Mouse (Mus musculus) heart, postnatal 10 days (tissue): ENCODE results near the gene Olfr739. TPM values are rescaled to one million over a fixed set of nuclear protein-coding genes. Genes with fewer than 3 reads are reported as not detected.

Experiments used
- DNase-seq, 2 experiments: peaks; one replicate each; pipeline ENCODE4 v3.0.0; 2021
- intact Hi-C: fragments of 180-260 bp; cut with DNase I; formaldehyde crosslinking; loops from one replicate; pipeline ENCODE4 v1.15.1; 2025
- total RNA-seq, 2 experiments: library from RNA; stranded (reverse); gene quantifications; 2 replicates each; pipeline ENCODE4 v1.2.3; 2021

Gene Olfr739
- total RNA-seq = not detected

GRCm38 (mm10) chr14:50418326-50418725, at the start of gene Olfr739:
TSS of gene Olfr739 (plus strand) at chr14:50418626.
- no peak for DNase-seq
- intact Hi-C loops = no loop called here

GRCm38 (mm10) chr14:50380863-50381262, 37.6 kb upstream of the Olfr739 start, which contains the start of gene Olfr736:
TSS of gene Olfr736 (plus strand) at chr14:50381163.
- DNase-seq = no peak
- intact Hi-C loops = no loop called here

- DNase-seq = no peak
- intact Hi-C loops = no loop called here
Observed at GRCm38 (mm10) chr14:50407268-50407667, 11.2 kb upstream of the Olfr739 start, which contains the start of gene Olfr738. TSS of gene Olfr738 (plus strand) at chr14:50407568.

GRCm38 (mm10) chr14:50445245-50445644, 26.8 kb downstream of the Olfr739 start, which contains the start of gene Olfr740:
TSS of gene Olfr740 (plus strand) at chr14:50445545.
- intact Hi-C loops = no loop called here
- no peak for DNase-seq

- DNase-seq = no peak
- intact Hi-C loops = no loop called here
Observed at GRCm38 (mm10) chr14:50472438-50472837, 54.0 kb downstream of the Olfr739 start, which contains the start of gene Olfr741. TSS of gene Olfr741 (plus strand) at chr14:50472738.

Other genes with a start within 250 kb of the Olfr739 start
- not detected for gene Olfr730, start 230.4 kb upstream of the Olfr739 start, total RNA-seq
- not detected for gene Olfr731, start 176.8 kb upstream of the Olfr739 start, total RNA-seq
- not detected for gene Olfr732, start 134.4 kb upstream of the Olfr739 start, total RNA-seq
- gene Olfr733, start 117.1 kb upstream of the Olfr739 start, total RNA-seq = not detected
- gene Olfr734, start 91.9 kb upstream of the Olfr739 start, total RNA-seq = not detected
- not detected for gene Olfr735, start 69.8 kb upstream of the Olfr739 start, total RNA-seq
- under 1 TPM in 1 of 2 experiments, not detected in 1; 0.12 TPM for gene Tlr11, start 60.7 kb upstream of the Olfr739 start, total RNA-seq
- gene Olfr736, start 37.5 kb upstream of the Olfr739 start, total RNA-seq = not detected
- gene Olfr738, start 11.1 kb upstream of the Olfr739 start, total RNA-seq = not detected
- not detected for gene Olfr740, start 26.9 kb downstream of the Olfr739 start, total RNA-seq
- gene Olfr741, start 54.1 kb downstream of the Olfr739 start, total RNA-seq = not detected
- gene Olfr742, start 85.0 kb downstream of the Olfr739 start, total RNA-seq = not detected
- not detected for gene Olfr743, start 103.2 kb downstream of the Olfr739 start, total RNA-seq
- gene Olfr744, start 196.3 kb downstream of the Olfr739 start, total RNA-seq = not detected
- gene Olfr745, start 220.8 kb downstream of the Olfr739 start, total RNA-seq = not detected
- gene Olfr746, start 228.5 kb downstream of the Olfr739 start, total RNA-seq = not detected